Mouse (Mus musculus) thymus, postnatal 14 days (tissue): ENCODE measurements around the gene Csf1.

ENCODE experiments used
- DNase-seq: peaks from one replicate; pipeline ENCODE4 v3.0.0; 2021

The Csf1 gene

GRCm38 (mm10) chr3:107778016-107778415 lies 17.7 kb upstream of the Csf1 start:
- DNase-seq, result no peak

- no peak for DNase-seq
These were observed 16.0 kb upstream of the Csf1 start for GRCm38 (mm10) chr3:107776295-107776694.

GRCm38 (mm10) chr3:107775736-107776135 lies 15.5 kb upstream of the Csf1 start:
- no peak for DNase-seq

- DNase-seq, result no peak
These were observed 14.8 kb upstream of the Csf1 start for GRCm38 (mm10) chr3:107775056-107775455.

GRCm38 (mm10) chr3:107772860-107773259 lies 12.6 kb upstream of the Csf1 start:
- DNase-seq, result no peak

GRCm38 (mm10) chr3:107769692-107770091 lies 9.4 kb upstream of the Csf1 start:
- no peak for DNase-seq

- DNase-seq, result no peak
These were observed 8.1 kb upstream of the Csf1 start for GRCm38 (mm10) chr3:107768104-107768989.

GRCm38 (mm10) chr3:107766804-107767203 lies 6.5 kb upstream of the Csf1 start:
- DNase-seq, result no peak

GRCm38 (mm10) chr3:107765979-107766378 lies 5.7 kb upstream of the Csf1 start:
- DNase-seq, result no peak

- DNase-seq, result no peak
These were observed 3.3 kb upstream of the Csf1 start for GRCm38 (mm10) chr3:107763552-107763951.

- DNase-seq, result no peak
These were observed 1.2 kb upstream of the Csf1 start for GRCm38 (mm10) chr3:107761446-107761845.

- no peak for DNase-seq
These were observed 502 bp upstream of the Csf1 start for GRCm38 (mm10) chr3:107760771-107761170.

- no peak for DNase-seq
These were observed 1.6 kb downstream of the Csf1 start for GRCm38 (mm10) chr3:107758638-107759037.

GRCm38 (mm10) chr3:107758176-107758575 lies 2.1 kb downstream of the Csf1 start:
- no peak for DNase-seq

- DNase-seq, result no peak
These were observed 2.7 kb downstream of the Csf1 start for GRCm38 (mm10) chr3:107757365-107758129.

- no peak for DNase-seq
These were observed 3.8 kb downstream of the Csf1 start for GRCm38 (mm10) chr3:107756481-107756866.

- no peak for DNase-seq
These were observed 4.4 kb downstream of the Csf1 start for GRCm38 (mm10) chr3:107755702-107756480.

- DNase-seq, result peak; percentile 47
These were observed 5.6 kb downstream of the Csf1 start for GRCm38 (mm10) chr3:107754632-107755031.

GRCm38 (mm10) chr3:107751607-107752006 lies 8.7 kb downstream of the Csf1 start:
- DNase-seq, result no peak

GRCm38 (mm10) chr3:107750775-107751540 lies 9.3 kb downstream of the Csf1 start:
- no peak for DNase-seq

GRCm38 (mm10) chr3:107749446-107749845 lies 10.8 kb downstream of the Csf1 start:
- no peak for DNase-seq

GRCm38 (mm10) chr3:107748260-107748955 lies 11.9 kb downstream of the Csf1 start:
- DNase-seq, result no peak
